Mouse (Mus musculus) embryonic facial prominence, embryonic 13.5 days (tissue): ENCODE data around the gene Abraxas1. TPM values are rescaled to one million over a fixed set of nuclear protein-coding genes. Genes with fewer than 3 reads are reported as not detected.

Source experiments
- ATAC-seq: fragments of 200-750 bp; cut with Nextera tagmentation; 2 replicates; pipeline ENCODE4 v1.8.0; 2017; ENCODE audit warnings: low read depth; ENCODE audit not compliant: insufficient number of reproducible peaks, insufficient read depth, low FRiP score, low TSS enrichment
- H3K27ac ChIP-seq: fragments of 300-500 bp; sonication (generic); 2 replicates; pipeline ENCODE4 v1.5.1; 2015; ENCODE audit warnings: moderate library complexity, mild to moderate bottlenecking, inconsistent platforms
- H3K27me3 ChIP-seq: fragments of 300-500 bp; sonication (generic); 2 replicates; pipeline ENCODE4 v1.6.1; 2015; ENCODE audit warnings: mild to moderate bottlenecking, inconsistent platforms
- H3K36me3 ChIP-seq: fragments of 300-500 bp; sonication (generic); 2 replicates; pipeline ENCODE4 v1.6.1; 2015; ENCODE audit warnings: mild to moderate bottlenecking, inconsistent platforms
- H3K4me1 ChIP-seq: fragments of 300-500 bp; sonication (generic); 2 replicates; pipeline ENCODE4 v1.6.1; 2015; ENCODE audit warnings: inconsistent platforms
- H3K4me2 ChIP-seq: fragments of 300-500 bp; sonication (generic); 2 replicates; pipeline ENCODE4 v1.6.1; 2015; ENCODE audit warnings: moderate library complexity, mild to moderate bottlenecking, inconsistent platforms
- H3K4me3 ChIP-seq: fragments of 300-500 bp; sonication (generic); 2 replicates; pipeline ENCODE4 v1.5.1; 2015; ENCODE audit warnings: mild to moderate bottlenecking, inconsistent platforms
- H3K9ac ChIP-seq: fragments of 300-500 bp; sonication (generic); 2 replicates; pipeline ENCODE4 v1.6.1; 2015; ENCODE audit warnings: mild to moderate bottlenecking, inconsistent platforms
- H3K9me3 ChIP-seq: fragments of 300-500 bp; sonication (generic); 2 replicates; pipeline ENCODE4 v1.6.1; 2016; ENCODE audit warnings: inconsistent platforms
- WGBS: fragments of 180-500 bp; shearing (Covaris S2); methylation state at CpG from one replicate; pipeline ENCODE4 v1.1.7; 2015; ENCODE audit warnings: mixed read lengths; 5-methylcytosine and 5-hydroxymethylcytosine counted together
- polyA plus RNA-seq: library from polyadenylated mRNA; unstranded; fragments of >200 nt; fragmentation: Nextera tagmentation; extraction: Ambion mirVana; gene quantifications from 2 replicates; pipeline ENCODE4 v1.2.1, GENCODE M21; 2015

Abraxas1 gene
- polyA plus RNA-seq, 1 experiment from 2014 or later = 36.8 TPM

GRCm38 (mm10) chr5:100821375-100821774 lies 610 bp upstream of the Abraxas1 start:
- H3K4me3 ChIP-seq = peak overlapping the region; percentile 84
- ATAC-seq = no peak
- 84% methylated on average over 8 of the region's 8 CpGs for WGBS

GRCm38 (mm10) chr5:100819568-100820480 lies 941 bp downstream of the Abraxas1 start:
- WGBS = 22% methylated on average over 16 of the region's 16 CpGs
- Histone ChIP-seq H3K36me3 (peaks cover 18% of the 10 kb centered on the region), H3K27ac (peak overlapping the region; percentile 85; the same call in 1 of the 2 replicates), H3K9me3 (no peaks in the 10 kb centered on the region), H3K4me2 (peak overlapping the region; percentile 80), H3K4me1 (0 out of 2 replicates have a peak, but pooled peaks cover 5% of the 10 kb centered on the region), H3K4me3 (peak overlapping the region; percentile 84), H3K9ac (peak overlapping the region; percentile 98), H3K27me3 (no peaks in the 10 kb centered on the region)
- ATAC-seq = no peak

More at GRCm38 (mm10) chr5:100821375-100821774, 610 bp upstream of the Abraxas1 start:
- no peak overlapping the region for H3K27ac ChIP-seq
- H3K9ac ChIP-seq = no peak overlapping the region
- no peaks in the 10 kb centered on the region for H3K27me3 ChIP-seq
- peak overlapping the region; percentile 80 for H3K4me2 ChIP-seq
- H3K9me3 ChIP-seq = no peaks in the 10 kb centered on the region
- H3K4me1 ChIP-seq = 0 out of 2 replicates have a peak, but pooled peaks cover 5% of the 10 kb centered on the region
- H3K36me3 ChIP-seq = peaks cover 10% of the 10 kb centered on the region

GRCm38 (mm10) chr5:100818341-100818740 lies 2.4 kb downstream of the Abraxas1 start:
- H3K4me1 ChIP-seq = 0 out of 2 replicates have a peak, but pooled peaks cover 5% of the 10 kb centered on the region
- H3K27me3 ChIP-seq = no peaks in the 10 kb centered on the region
- WGBS = 58% methylated on average over 4 of the region's 4 CpGs
- H3K4me2 ChIP-seq = no peak overlapping the region
- H3K27ac ChIP-seq = no peak overlapping the region
- no peaks in the 10 kb centered on the region for H3K9me3 ChIP-seq
- H3K4me3 ChIP-seq = no peak overlapping the region
- H3K36me3 ChIP-seq = peaks cover 26% of the 10 kb centered on the region
- no peak overlapping the region for H3K9ac ChIP-seq
- no peak for ATAC-seq

GRCm38 (mm10) chr5:100798165-100798860 lies 22.5 kb downstream of the Abraxas1 start, which contains the start of the genes Helq and Mrps18c:
Helq (minus strand) TSS chr5:100798598.
Mrps18c (plus strand) TSS chr5:100798627.
- under 1% methylated on average over 67 of the region's 67 CpGs for WGBS
- H3K9ac ChIP-seq = peak within 1 kb of the TSS; percentile 85

GRCm38 (mm10) chr5:100794084-100794483 lies 26.7 kb downstream of the Abraxas1 start:
- Histone ChIP-seq H3K4me1 (peaks cover 11% of the 10 kb centered on the region), H3K27me3 (no peaks in the 10 kb centered on the region), H3K4me3 (no peak overlapping the region), H3K9me3 (no peaks in the 10 kb centered on the region), H3K4me2 (no peak overlapping the region), H3K36me3 (peaks cover 57% of the 10 kb centered on the region), H3K27ac (no peak overlapping the region), H3K9ac (no peak overlapping the region)
- ATAC-seq = no peak
- WGBS = 87% methylated on average over 5 of the region's 5 CpGs

More at GRCm38 (mm10) chr5:100798165-100798860, 22.5 kb downstream of the Abraxas1 start, which contains the start of the genes Helq and Mrps18c:
- H3K4me2 ChIP-seq = peak within 1 kb of the TSS; percentile 90
- no peak within 1 kb of the TSS for H3K27ac ChIP-seq
- H3K36me3 ChIP-seq = peaks cover 29% of the 10 kb centered on the region
- H3K27me3 ChIP-seq = no peaks in the 10 kb centered on the region
- H3K4me3 ChIP-seq = peak within 1 kb of the TSS; percentile 71
- peak; percentile 95 for ATAC-seq
- H3K4me1 ChIP-seq = peaks cover 14% of the 10 kb centered on the region
- H3K9me3 ChIP-seq = no peaks in the 10 kb centered on the region

- H3K4me2 ChIP-seq = no peak overlapping the region
- WGBS = 86% methylated on average over 7 of the region's 7 CpGs
- peaks cover 3% of the 10 kb centered on the region for H3K4me1 ChIP-seq
- H3K9ac ChIP-seq = no peak overlapping the region
- no peaks in the 10 kb centered on the region for H3K9me3 ChIP-seq
- peaks cover 74% of the 10 kb centered on the region for H3K36me3 ChIP-seq
- no peak overlapping the region for H3K27ac ChIP-seq
- H3K27me3 ChIP-seq = no peaks in the 10 kb centered on the region
- no peak overlapping the region for H3K4me3 ChIP-seq
- ATAC-seq = no peak
These were observed 28.5 kb downstream of the Abraxas1 start for GRCm38 (mm10) chr5:100792261-100792660.

- no peaks in the 10 kb centered on the region for H3K4me1 ChIP-seq
- H3K27ac ChIP-seq = no peak overlapping the region
- H3K4me3 ChIP-seq = no peak overlapping the region
- H3K9ac ChIP-seq = no peak overlapping the region
- 93% methylated on average over 9 of the region's 9 CpGs for WGBS
- peaks cover 86% of the 10 kb centered on the region for H3K36me3 ChIP-seq
- no peak for ATAC-seq
- H3K4me2 ChIP-seq = no peak overlapping the region
- no peaks in the 10 kb centered on the region for H3K9me3 ChIP-seq
- H3K27me3 ChIP-seq = no peaks in the 10 kb centered on the region
These were observed 33.2 kb downstream of the Abraxas1 start for GRCm38 (mm10) chr5:100787527-100787926.

GRCm38 (mm10) chr5:100779002-100779401 lies 41.8 kb downstream of the Abraxas1 start:
- peaks cover 75% of the 10 kb centered on the region for H3K36me3 ChIP-seq
- no peak overlapping the region for H3K4me2 ChIP-seq
- no peaks in the 10 kb centered on the region for H3K27me3 ChIP-seq
- no peak overlapping the region for H3K4me3 ChIP-seq
- no peaks in the 10 kb centered on the region for H3K9me3 ChIP-seq
- no peak overlapping the region for H3K27ac ChIP-seq
- no peak overlapping the region for H3K9ac ChIP-seq
- no peak for ATAC-seq
- 95% methylated on average over 13 of the region's 13 CpGs for WGBS
- H3K4me1 ChIP-seq = no peaks in the 10 kb centered on the region

- H3K9me3 ChIP-seq = no peaks in the 10 kb centered on the region
- no peak overlapping the region for H3K9ac ChIP-seq
- no peak overlapping the region for H3K27ac ChIP-seq
- no peak for ATAC-seq
- WGBS = 94% methylated on average over 5 of the region's 5 CpGs
- H3K4me2 ChIP-seq = no peak overlapping the region
- no peaks in the 10 kb centered on the region for H3K4me1 ChIP-seq
- peaks cover 74% of the 10 kb centered on the region for H3K36me3 ChIP-seq
- no peak overlapping the region for H3K4me3 ChIP-seq
- no peaks in the 10 kb centered on the region for H3K27me3 ChIP-seq
These were observed 43.9 kb downstream of the Abraxas1 start for GRCm38 (mm10) chr5:100776900-100777299.

GRCm38 (mm10) chr5:100775778-100776404 lies 44.9 kb downstream of the Abraxas1 start:
- no peak for ATAC-seq
- Histone ChIP-seq H3K27me3 (no peaks in the 10 kb centered on the region), H3K4me1 (no peaks in the 10 kb centered on the region), H3K27ac (no peak overlapping the region), H3K36me3 (peaks cover 74% of the 10 kb centered on the region), H3K9me3 (no peaks in the 10 kb centered on the region), H3K4me3 (no peak overlapping the region), H3K4me2 (no peak overlapping the region), H3K9ac (no peak overlapping the region)
- WGBS = 90% methylated on average over 13 of the region's 13 CpGs

- Histone ChIP-seq H3K27me3 (no peaks in the 10 kb centered on the region), H3K27ac (no peak overlapping the region), H3K9ac (no peak overlapping the region), H3K4me1 (no peaks in the 10 kb centered on the region), H3K9me3 (no peaks in the 10 kb centered on the region), H3K4me2 (no peak overlapping the region), H3K36me3 (peaks cover 78% of the 10 kb centered on the region), H3K4me3 (no peak overlapping the region)
- 90% methylated on average over 4 of the region's 4 CpGs for WGBS
- no peak for ATAC-seq
These were observed 49.2 kb downstream of the Abraxas1 start for GRCm38 (mm10) chr5:100771575-100771974.
